Mouse (Mus musculus) skeletal muscle tissue, adult 2 months (tissue): ENCODE measurements at regions not wholly inside any gene's neighbourhood (a gene's known extent, or its start where the extent isn't known, plus 50 kb on each side); places are given as distances from the start of the nearest gene placed in this dataset.

ENCODE experiments used
- DNase-seq: peaks from one replicate; pipeline ENCODE4 v3.0.0-alpha.2; 2012; ENCODE audit warnings: low read depth, low spot score

GRCm38 (mm10) chr4:110121447-110121846 lies 143.6 kb downstream of the Dmrta2 start:
- no peak for DNase-seq

- no peak for DNase-seq
Measured at GRCm38 (mm10) chr4:110125067-110125784, 147.4 kb downstream of the Dmrta2 start.

GRCm38 (mm10) chr4:110127941-110128520 lies 150.2 kb downstream of the Dmrta2 start:
- no peak for DNase-seq

- no peak for DNase-seq
Measured at GRCm38 (mm10) chr4:110128918-110129317, 151.1 kb downstream of the Dmrta2 start.

GRCm38 (mm10) chr4:110129518-110129917 lies 151.7 kb downstream of the Dmrta2 start:
- no peak for DNase-seq

- DNase-seq, result no peak
Measured at GRCm38 (mm10) chr4:110132061-110132460, 154.2 kb downstream of the Dmrta2 start.

- DNase-seq, result peak; percentile 9
Measured at GRCm38 (mm10) chr4:110134036-110134435, 156.2 kb downstream of the Dmrta2 start.

- DNase-seq, result no peak
Measured at GRCm38 (mm10) chr4:110145229-110145628, 167.4 kb downstream of the Dmrta2 start.

- DNase-seq, result no peak
Measured at GRCm38 (mm10) chr4:110152103-110152946, 174.5 kb downstream of the Dmrta2 start.
